Mouse (Mus musculus): ENCODE measurements around the gene Dcaf5.

Dcaf5 gene

GRCm38 (mm10) chr12:80436336-80436976 is at the start of gene Dcaf5:
Gene Dcaf5, minus strand, starts transcription at chr12:80436601.
- peak; percentile 86 to 90 for DNase-seq

DNA sequence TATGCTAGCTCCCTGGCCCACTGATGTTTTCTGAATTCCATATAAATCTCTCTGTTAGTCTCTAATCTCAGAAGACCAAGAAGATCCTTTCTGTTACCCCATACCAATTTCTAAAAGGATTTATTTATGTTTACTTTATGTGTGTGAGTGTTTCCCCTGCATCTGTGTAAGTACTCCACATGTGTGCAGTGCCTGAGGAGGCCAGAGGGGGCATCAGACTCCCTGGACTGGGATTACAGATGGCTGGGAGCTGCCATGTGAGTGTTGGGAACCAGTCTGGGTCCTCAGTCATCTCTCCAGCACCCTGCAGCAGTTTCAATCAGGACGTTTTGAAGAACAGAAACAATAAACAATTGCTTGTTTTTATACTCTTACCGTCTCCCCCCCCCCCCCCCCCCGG is 47.0 kb upstream of the Dcaf5 start:
- DNase-seq: no peak

- no peak for DNase-seq
Measured at GRCm38 (mm10) chr12:80479986-80480385, 43.6 kb upstream of the Dcaf5 start.

- DNase-seq: no peak
Measured at GRCm38 (mm10) chr12:80473731-80474130, 37.3 kb upstream of the Dcaf5 start.

DNA sequence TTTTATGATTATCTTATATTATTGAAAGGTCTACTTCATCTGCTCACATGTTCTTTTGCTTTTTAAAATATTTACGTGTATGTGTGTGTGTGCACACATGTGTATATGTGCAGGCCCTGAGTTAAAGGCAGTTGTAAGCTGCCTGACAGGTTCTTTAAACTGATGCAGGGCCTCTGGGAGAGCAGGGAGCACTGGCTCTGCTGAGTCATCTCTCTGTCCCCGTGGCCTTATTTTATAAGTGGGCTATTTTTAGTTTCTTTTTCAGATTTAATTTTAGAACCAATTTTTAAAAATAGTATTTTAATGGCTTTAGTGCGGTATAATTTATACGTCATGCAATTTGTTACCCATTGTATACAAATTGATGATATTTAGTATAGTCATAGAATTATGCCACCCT is 35.5 kb upstream of the Dcaf5 start:
- no peak for DNase-seq

- no peak for DNase-seq
Measured at GRCm38 (mm10) chr12:80470206-80470605, 33.8 kb upstream of the Dcaf5 start.

DNA sequence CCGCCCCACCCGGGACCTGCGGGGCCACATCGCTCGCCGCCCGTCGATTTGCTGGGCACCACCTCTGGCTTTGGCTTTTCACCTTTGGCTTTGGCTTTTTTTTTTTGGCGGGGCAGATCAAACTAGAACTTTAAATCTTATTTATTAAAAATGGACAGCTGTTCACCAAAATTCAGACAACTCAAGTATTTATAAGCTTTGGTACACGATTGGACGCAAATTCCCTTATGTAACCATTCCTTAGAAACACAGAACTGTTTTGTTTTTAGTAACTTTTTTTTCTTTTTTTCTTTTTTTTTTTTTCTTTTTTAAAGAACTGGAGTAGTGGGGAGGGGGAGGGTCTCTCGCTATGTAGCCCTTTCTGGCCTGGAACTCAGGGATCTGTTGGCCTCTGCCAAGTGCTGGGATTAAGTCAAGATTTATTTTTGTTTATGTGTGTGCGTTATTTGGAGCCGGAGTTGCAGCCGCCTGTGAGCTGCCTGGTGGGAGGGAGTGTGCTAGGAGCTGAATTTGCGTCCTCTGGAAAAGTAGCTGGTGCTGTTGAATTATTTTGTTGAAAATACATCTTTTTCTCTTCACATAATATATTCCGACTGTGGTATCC is 27.4 kb upstream of the Dcaf5 start:
- peak; percentile 51 to 56 for DNase-seq

GRCm38 (mm10) chr12:80462942-80463651 is 26.7 kb upstream of the Dcaf5 start, which contains the start of gene Exd2:
Gene Exd2, plus strand, starts transcription at chr12:80463095.
- peak; percentile 96 to 97 for DNase-seq

DNA sequence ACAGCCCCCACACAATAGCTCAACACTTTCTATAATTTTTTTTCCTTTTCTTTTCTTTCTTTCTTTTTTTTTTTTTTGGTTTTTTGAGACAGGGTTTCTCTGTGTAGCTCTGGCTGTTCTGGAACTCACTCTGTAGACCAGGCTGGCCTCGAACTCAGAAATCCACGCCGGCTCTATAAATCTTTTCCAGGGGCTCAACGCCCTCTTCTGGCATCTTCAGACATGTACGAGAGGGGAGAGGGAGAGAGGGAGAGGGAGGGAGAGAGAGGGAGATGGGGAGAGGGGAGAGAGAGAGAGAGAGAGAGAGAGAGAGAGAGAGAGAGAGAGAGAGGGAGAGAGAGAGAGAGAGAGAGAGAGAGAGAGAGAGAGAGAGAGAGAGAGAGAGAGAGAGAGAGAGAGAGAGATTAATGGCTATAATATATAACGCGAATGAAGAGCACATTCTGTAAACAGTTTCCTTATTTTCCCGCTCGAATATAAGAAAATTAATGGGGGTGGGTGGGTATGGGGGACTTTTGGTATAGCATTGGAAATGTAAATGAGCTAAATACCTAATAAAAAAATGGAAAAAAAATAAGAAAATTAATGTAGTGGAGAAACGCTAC is 26.0 kb upstream of the Dcaf5 start:
- DNase-seq: peak; percentile 65 to 67

DNA sequence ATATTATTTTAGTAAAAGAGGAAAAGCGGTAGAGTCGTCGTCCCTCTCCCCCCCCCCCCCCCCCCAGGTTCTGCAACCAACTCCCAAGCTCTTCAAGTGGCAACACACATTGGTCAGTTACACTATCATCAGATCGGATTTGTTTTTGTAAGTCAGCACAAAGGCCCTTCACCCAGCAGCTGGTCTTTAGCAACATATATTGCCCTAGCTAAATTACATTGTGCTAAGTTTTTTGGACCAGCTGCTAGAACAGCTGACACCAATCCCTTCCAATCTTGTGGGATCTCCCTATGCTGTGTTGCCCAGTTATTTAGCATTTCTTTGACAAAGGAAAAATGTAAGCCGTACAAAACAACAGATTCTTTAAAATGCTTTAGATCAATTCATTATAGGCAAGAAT is 21.6 kb upstream of the Dcaf5 start:
- no peak for DNase-seq

DNA sequence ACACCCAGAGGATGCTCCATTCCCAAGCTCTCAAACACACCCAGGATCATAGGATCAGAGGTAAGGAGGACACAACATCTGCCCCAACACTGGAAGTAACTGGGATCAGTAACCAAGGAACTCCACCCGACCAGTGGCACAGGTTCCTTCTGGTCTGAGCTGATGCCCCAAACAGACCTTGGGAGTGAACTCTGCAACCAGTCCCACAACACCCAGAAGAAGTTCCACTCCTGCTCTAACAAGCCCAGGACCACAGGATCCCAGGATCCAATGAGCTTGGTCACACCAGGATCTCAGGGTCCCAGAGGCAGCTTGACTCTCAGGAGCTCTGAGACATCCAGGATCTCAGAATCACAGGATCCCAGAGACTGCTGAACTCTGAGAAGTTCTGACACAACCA is 17.1 kb upstream of the Dcaf5 start:
- no peak for DNase-seq

DNA sequence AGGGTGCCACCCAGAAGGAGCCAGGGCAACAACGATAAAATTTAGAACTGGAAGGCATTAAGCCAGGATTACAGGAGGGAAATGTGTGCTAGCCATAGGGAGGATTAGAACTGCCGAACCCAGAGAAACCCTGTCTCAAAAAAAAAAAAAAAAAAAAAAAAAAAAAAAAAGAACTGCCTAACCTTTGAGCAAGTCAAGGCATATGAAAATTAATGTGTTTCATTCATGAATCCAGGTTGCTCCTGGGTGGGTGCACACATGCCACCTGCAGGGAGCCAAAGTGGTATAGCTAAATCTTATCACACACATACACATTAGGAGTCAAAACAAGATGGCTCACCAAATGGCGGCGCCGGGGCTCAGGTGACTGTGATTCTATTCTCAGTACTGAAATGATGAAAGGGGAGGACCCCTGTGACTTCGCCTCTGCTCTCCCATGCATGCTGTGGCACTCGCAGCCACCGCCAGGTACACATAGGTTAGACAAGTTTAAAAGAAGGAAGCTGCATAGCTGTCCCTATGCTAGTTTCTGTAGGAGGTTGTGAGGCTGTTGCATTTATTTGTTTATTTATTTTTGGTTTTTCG is 8.2 kb upstream of the Dcaf5 start:
- DNase-seq: no peak

DNA sequence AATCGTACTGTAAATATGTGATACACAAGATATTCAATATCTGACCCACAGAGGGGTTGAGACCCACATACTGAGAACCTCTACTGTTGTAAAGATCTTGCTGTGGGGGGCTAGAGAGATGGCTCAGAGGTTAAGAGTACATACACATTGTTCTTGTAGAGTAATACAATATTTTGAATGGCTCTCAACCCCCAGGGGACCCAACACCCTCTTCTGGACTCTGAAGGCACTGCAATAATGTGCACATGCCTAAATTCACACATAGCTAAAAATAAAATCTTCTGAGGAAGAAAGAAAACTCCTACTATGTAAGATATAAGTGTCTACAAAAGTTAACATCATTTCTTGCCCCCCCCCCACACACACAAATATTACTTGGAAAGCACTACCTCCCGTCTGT is 4.6 kb upstream of the Dcaf5 start:
- DNase-seq: peak; percentile 47 to 52

- no peak for DNase-seq
Measured at GRCm38 (mm10) chr12:80437051-80437675, 762 bp upstream of the Dcaf5 start.

- DNase-seq: no peak
Measured at GRCm38 (mm10) chr12:80435887-80436286, 514 bp downstream of the Dcaf5 start.

DNA sequence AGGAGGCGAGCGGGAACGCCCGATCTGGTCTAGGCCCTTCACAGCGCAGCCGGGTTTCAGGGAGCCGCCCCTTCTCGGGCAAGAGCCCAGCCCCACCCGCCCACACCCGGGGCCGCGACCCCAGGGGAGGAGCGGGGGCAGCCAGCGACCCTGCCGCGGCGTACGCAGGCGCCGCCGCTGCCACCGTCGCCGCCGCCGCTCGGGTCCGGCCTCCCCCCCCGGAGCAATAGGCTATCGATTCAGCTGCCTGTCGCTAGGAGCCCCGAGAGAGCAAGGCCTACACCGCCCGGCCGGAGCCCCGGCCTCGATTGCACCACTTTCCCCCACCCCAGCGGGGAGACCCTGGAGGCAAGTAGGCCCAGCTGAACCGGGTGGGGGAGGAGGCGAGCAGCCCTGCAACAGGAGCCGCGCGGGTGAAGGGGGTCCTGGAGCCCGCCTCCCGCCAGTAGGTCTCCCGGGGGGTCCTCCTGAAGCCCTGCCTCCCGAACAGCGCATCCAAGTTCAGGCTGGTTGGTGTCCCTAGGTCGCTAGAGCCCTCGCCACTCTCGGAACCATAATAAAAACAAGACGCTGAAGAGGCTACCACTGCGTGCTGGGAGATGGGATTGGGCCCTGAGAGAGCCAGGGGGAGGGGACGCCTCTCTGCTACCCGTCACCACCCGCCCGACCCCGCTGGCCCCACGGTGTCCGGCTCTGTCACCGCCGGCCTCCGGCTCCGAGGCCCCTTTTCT is 1.3 kb downstream of the Dcaf5 start:
- peak; percentile 84 to 85 for DNase-seq

- peak in 1 of 2 experiments; percentile 71 for DNase-seq
Measured at GRCm38 (mm10) chr12:80434601-80434960, 1.8 kb downstream of the Dcaf5 start.

DNA sequence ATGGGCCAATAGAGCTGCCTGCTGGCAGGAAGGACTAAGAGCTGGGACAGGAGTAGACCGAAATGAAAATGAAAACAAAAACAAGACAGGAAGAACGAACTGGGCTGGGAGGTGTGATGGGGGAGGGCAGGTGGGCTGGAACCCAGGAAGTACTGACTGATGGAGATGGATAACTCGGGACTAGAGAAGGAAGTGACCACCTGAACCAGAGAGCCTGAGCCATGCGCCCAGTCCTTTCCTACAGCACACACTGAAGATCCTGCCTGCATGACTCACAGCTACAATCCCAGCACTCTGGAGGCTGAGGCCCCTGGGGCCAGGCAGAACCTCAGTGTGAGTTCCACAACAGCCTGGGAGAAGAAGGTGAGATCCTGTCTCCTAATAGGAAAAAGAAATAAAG is 3.1 kb downstream of the Dcaf5 start:
- no peak for DNase-seq

DNA sequence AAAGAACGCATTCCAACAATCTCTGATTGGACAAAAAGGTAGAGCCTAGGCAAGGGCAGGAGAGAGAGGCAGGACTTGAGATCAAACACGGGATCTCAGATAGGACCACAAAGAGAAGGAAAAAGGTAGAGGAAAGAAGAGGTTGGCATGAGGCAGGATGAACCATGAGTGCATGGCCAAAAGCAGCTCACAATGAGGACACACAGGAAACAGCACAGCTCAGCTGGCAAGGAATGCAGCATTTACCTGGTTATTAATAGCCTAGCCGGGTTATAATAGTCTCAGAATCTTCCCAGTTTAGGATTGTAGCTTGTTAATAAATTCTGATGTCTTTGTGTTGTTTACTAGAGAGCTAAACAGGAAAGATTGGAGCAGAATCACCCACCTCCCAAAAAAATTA is 8.7 kb downstream of the Dcaf5 start:
- DNase-seq: peak in 1 of 2 experiments; percentile 13

GRCm38 (mm10) chr12:80415100-80415499 is 21.3 kb downstream of the Dcaf5 start:
- DNase-seq: no peak

DNA sequence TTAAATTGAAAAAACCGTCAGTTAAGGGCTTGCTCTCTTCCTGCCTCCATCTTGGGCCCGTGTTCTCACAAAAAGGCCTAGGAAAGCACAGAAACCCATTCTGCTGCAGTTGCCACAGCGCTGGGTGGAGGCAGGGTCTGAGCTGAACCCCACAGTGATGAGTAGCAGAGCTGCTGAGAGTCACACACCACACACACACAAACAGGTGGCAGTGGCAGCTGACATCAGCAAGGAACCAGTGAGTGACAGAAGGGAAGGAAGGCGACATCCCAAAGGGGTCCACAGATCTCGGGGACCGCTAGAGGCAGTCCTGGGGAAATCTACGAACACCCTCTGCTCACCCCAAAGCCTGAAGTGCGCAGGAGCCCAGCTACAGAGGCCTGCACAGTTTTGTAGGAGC is 25.5 kb downstream of the Dcaf5 start:
- DNase-seq: peak; percentile 38 to 49

DNA sequence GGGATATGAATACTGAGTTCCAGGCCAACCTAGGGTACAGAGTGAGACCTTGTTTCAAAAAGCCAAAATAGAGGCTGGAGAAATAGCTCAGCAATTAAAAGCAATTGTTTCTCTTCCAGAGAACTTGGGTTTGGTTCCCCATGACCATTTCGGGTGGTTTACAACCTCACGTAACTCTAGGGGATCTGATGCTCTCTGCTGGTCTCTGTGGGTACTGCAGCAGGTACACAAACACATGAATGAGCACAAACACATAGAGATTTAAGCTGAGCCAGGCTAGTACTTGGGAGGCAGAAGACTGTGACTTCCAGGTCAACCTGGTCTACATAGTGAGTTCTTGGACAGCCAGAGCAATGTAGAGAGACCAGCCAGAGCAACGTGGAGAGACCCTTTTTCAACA is 28.6 kb downstream of the Dcaf5 start:
- peak; percentile 55 to 65 for DNase-seq

All from cerebellum, postnatal 10 days (tissue).